Mouse (Mus musculus) heart, postnatal 0 days (tissue): ENCODE measurements at regions not wholly inside any gene's neighbourhood (a gene's known extent, or its start where the extent isn't known, plus 50 kb on each side); places are given as distances from the start of the nearest gene placed in this dataset.

ENCODE experiments used
- CTCF ChIP-seq: IDR thresholded peaks from 2 replicates; pipeline ENCODE4 v1.5.1; 2016; ENCODE audit warnings: antibody characterized with exemption, control low read depth, low read depth
- EP300 ChIP-seq: IDR thresholded peaks from 2 replicates; pipeline ENCODE4 v1.6.1; 2016; ENCODE audit warnings: antibody characterized with exemption, low read depth

GRCm38 (mm10) chr1:183517236-183517635 lies 99.2 kb downstream of the Hhipl2 start:
- TF ChIP-seq EP300 (no peak), CTCF (no peak)
